ENCODE assay signal across 8 mouse cellular contexts in the genomic region with DNA sequence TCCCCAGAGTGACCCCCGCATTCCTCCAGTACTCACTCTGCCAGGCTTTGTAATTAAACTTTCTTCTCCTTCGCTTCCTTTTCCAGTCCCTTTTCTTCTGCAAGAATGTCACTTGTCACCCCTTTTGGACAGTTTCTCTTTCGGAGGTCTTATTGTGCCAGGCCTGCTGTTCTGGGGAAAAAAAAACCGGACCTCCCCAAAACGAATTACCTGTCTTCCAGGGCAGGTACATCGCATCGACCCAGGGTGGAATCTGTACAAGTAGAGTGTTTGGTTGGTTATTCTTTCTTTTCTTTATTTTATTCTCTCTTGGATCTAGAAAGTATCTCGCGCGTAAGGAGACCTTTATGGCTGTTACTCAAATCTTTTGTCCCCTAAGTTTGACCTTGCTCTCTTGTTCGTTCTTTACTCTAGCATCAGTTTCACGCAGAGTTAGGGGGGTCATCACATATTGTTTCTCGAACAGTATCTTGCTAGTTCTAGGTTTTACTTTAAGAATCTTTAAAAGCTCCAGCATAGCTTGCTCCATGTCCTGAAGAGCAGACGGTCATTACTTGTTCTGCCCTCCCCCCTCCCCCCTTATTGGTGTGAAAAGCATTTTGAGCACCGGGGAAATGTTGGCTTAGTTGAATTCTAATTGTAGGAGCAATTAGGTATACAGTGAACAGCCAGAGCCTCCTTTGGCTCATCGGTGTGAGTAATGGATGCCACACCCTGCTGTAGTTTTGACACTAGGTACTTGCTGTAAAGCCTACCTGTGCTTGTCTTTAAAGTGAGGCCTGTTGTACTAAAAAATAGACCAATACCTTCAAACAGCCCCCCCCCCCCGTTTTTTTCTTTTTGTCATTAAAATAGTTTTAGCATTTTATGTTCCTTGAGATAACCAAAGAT. TPM values are rescaled to one million over a fixed set of nuclear protein-coding genes. Genes with fewer than 3 reads are reported as not detected.
DNase-seq lines count a peak whose midpoint lies in the region; ATAC-seq and TF ChIP-seq lines count a peak whose summit lies in the region.

No protein-coding gene starts in this region.

- no peaks in the 10 kb centered on the region for H3K27me3 ChIP-seq in heart, adult 2 months (ENCODE audit: control insufficient read depth, insufficient read depth, low read length)
- no peaks in the 10 kb centered on the region for H3K27me3 ChIP-seq in forebrain, embryonic 10.5 days (ENCODE audit: poor library complexity, severe bottlenecking)
- no peaks in the 10 kb centered on the region for H3K27me3 ChIP-seq in liver, adult 2 months (ENCODE audit: control insufficient read depth, insufficient read depth, low read length)
- no peaks in the 10 kb centered on the region for H3K27me3 ChIP-seq in stomach, embryonic 16.5 days (ENCODE audit: control insufficient read depth, insufficient read depth, low read length)

- H3K4me1 ChIP-seq in heart, adult 2 months (ENCODE audit: control insufficient read depth, insufficient read depth, low read length): peaks cover 14% of the 10 kb centered on the region
- peaks cover 40% of the 10 kb centered on the region for H3K4me1 ChIP-seq in forebrain, embryonic 10.5 days
- peaks cover 15% of the 10 kb centered on the region for H3K4me1 ChIP-seq in liver, adult 2 months (ENCODE audit: control insufficient read depth, insufficient read depth, low read length)
- H3K4me1 ChIP-seq in stomach, embryonic 16.5 days (ENCODE audit: control insufficient read depth, insufficient read depth, low read length): peaks cover 15% of the 10 kb centered on the region

- peaks cover 5% of the 10 kb centered on the region for H3K79me2 ChIP-seq in heart, adult 2 months (replicated peaks; ENCODE audit: control insufficient read depth, insufficient read depth, low read length)
- H3K79me2 ChIP-seq in liver, adult 2 months (ENCODE audit: control insufficient read depth, insufficient read depth, low read length): peaks cover 16% of the 10 kb centered on the region; the same call in 1 of the 2 replicates

- H3K9me3 ChIP-seq in forebrain, embryonic 10.5 days: no peaks in the 10 kb centered on the region
- H3K9me3 ChIP-seq in stomach, embryonic 16.5 days (replicated peaks; ENCODE audit: control insufficient read depth, low read length): no peaks in the 10 kb centered on the region

- H3K9ac ChIP-seq in heart, adult 2 months (ENCODE audit: low read depth, low read length): peak overlapping the region; percentile 94
- peak overlapping the region; percentile 91 for H3K9ac ChIP-seq in liver, adult 2 months (ENCODE audit: low read depth, low read length)
- H3K9ac ChIP-seq in stomach, embryonic 16.5 days (ENCODE audit: low read length): peak overlapping the region; percentile 96

- intact Hi-C loops in heart, adult 2 months (cut with DNase I): loop anchor here (2.0 to 5.0 kb wide), 3 partner anchors 16 to 1247 kb away; partner anchors contain the start of gene Hspa13
- intact Hi-C loops in gastrocnemius, postnatal 14 days (cut with DNase I; ENCODE audit: low total_unique reads): no loop called here

- TF ChIP-seq POLR2A in heart, adult 2 months (IDR thresholded peaks at IDR 0.05; ENCODE audit: insufficient read depth, low read depth, low read length): no peak
- no peak for TF ChIP-seq POLR2A in liver, adult 2 months (IDR thresholded peaks at IDR 0.05; ENCODE audit: extremely low read depth, insufficient read depth, low read length)

- no peak for TF ChIP-seq EP300 in heart, adult 2 months (IDR thresholded peaks at IDR 0.05; ENCODE audit: insufficient read depth, low read depth, low read length)

- no peak for TF ChIP-seq CTCF in heart, adult 2 months (IDR thresholded peaks at IDR 0.05)
- no peak for TF ChIP-seq CTCF in liver, adult 2 months (IDR thresholded peaks at IDR 0.05; ENCODE audit: low read depth, low read length)

- peaks cover 22% of the 10 kb centered on the region for H3K36me3 ChIP-seq in heart, adult 2 months (ENCODE audit: control insufficient read depth, insufficient read depth, low read length)
- H3K36me3 ChIP-seq in forebrain, embryonic 10.5 days (replicated peaks): no peaks in the 10 kb centered on the region
- H3K36me3 ChIP-seq in liver, adult 2 months (ENCODE audit: control insufficient read depth, insufficient read depth, low read length): no peaks in the 10 kb centered on the region
- no peaks in the 10 kb centered on the region for H3K36me3 ChIP-seq in stomach, embryonic 16.5 days (ENCODE audit: control insufficient read depth, insufficient read depth, low read length)

- no peak for ATAC-seq in stomach, embryonic 16.5 days (ENCODE audit: insufficient read depth, low FRiP score)

- H3K4me3 ChIP-seq in heart, adult 2 months: peak overlapping the region; percentile 89
- H3K4me3 ChIP-seq in forebrain, embryonic 10.5 days: peak overlapping the region; percentile 84
- H3K4me3 ChIP-seq in liver, adult 2 months (ENCODE audit: insufficient read depth, low read depth, low read length): peak overlapping the region; percentile 83
- H3K4me3 ChIP-seq in stomach, embryonic 16.5 days (replicated peaks; ENCODE audit: low read length): peak overlapping the region; percentile 83

- H3K27ac ChIP-seq in heart, adult 2 months: peak overlapping the region; percentile 92
- H3K27ac ChIP-seq in forebrain, embryonic 10.5 days: peak overlapping the region; percentile 95
- H3K27ac ChIP-seq in liver, adult 2 months (replicated peaks; ENCODE audit: insufficient read depth, low read depth, low read length): peak overlapping the region; percentile 72
- H3K27ac ChIP-seq in stomach, embryonic 16.5 days (ENCODE audit: low read length): peak overlapping the region; percentile 94

- DNase-seq in heart, adult 2 months: no peak
- no peak for DNase-seq in heart, adult 9 months (ENCODE audit: low spot score in 2 of 2)
- peak; percentile 32 for DNase-seq in CD4-positive helper T cell, adult 2 months (ENCODE audit: low read depth, low spot score)
- DNase-seq in forebrain, embryonic 10.5 days (ENCODE audit: extremely low spot score, low spot score): peak; percentile 52
- peak; percentile 40 for DNase-seq in liver, adult 2 months (ENCODE audit: extremely low read depth, low read depth, low spot score)
- no peak for DNase-seq in gastrocnemius, postnatal 14 days
- no peak for DNase-seq in layer of hippocampus, postnatal 10 days (ENCODE audit: low spot score in 2 of 2)

- H3K4me2 ChIP-seq in stomach, embryonic 16.5 days (ENCODE audit: low read depth, low read length): peak overlapping the region; percentile 59

- WGBS in heart, adult 2 months: under 1% methylated on average over 17 of the region's 17 CpGs
- WGBS in forebrain, embryonic 10.5 days: 4% methylated on average over 17 of the region's 17 CpGs
- WGBS in liver, adult 2 months: under 1% methylated on average over 17 of the region's 17 CpGs
- WGBS in stomach, embryonic 16.5 days: 4% methylated on average over 17 of the region's 17 CpGs

RNA-seq across cellular contexts. Expression of gene Usp25, which starts 1.1 kb away (rescaled TPM):
- 10 to 100 TPM; 71.4 to 74.4 TPM for total RNA-seq in heart, adult 2 months (2021)
- 16.7 and 29.5 TPM in 2 replicates for polyA plus RNA-seq in heart, adult 2 months (2012; rRNA removed)
- 18.8 and 19.1 TPM in 2 replicates for polyA plus RNA-seq in forebrain, embryonic 10.5 days (2016; fragmentation: Nextera tagmentation; extraction: Ambion mirVana)
- total RNA-seq in liver, adult 2 months (2014; rRNA removed): 24.8 and 26.0 TPM in 2 replicates
- 7.1 and 8.2 TPM in 2 replicates for polyA plus RNA-seq in liver, adult 2 months (2012; rRNA removed)
- 12.0 and 13.1 TPM in 2 replicates for polyA plus RNA-seq in stomach, embryonic 16.5 days (2015; fragmentation: Nextera tagmentation; extraction: Ambion mirVana)
- 10 to 100 TPM; 65.4 to 67.9 TPM for total RNA-seq in gastrocnemius, postnatal 14 days (2021)
- 10 to 100 TPM; 27.1 to 30.8 TPM for total RNA-seq in layer of hippocampus, postnatal 10 days (2021)

Comparison
In these comparisons a context has a peak if more than half of its experiments do, and no peak if none do; other contexts are left out.
1. DNase-seq: peak in CD4-positive helper T cell, adult 2 months (single experiment), forebrain, embryonic 10.5 days (single experiment) and liver, adult 2 months (single experiment); none in heart, adult 2 months (0 of 2), heart, adult 9 months (0 of 2), gastrocnemius, postnatal 14 days (single experiment) and layer of hippocampus, postnatal 10 days (0 of 2).
2. Peak in every context shown above with its lines, with median percentiles within 50 percentile points of each other: H3K27ac ChIP-seq, H3K4me3 ChIP-seq and H3K9ac ChIP-seq.